Mouse (Mus musculus): ENCODE results near the gene Rora. TPM values are rescaled to one million over a fixed set of nuclear protein-coding genes. Genes with fewer than 3 reads are reported as not detected.

Rora gene
- polyA plus RNA-seq, 2 experiments = 4.5 to 10.1 TPM

- WGBS = 87% methylated on average over 4 of the region's 4 CpGs
- no peak for ATAC-seq (ENCODE audit: low FRiP score, low read depth)
- Histone ChIP-seq H3K4me1 (ENCODE audit: control insufficient read depth, insufficient read depth, low read length) (peaks cover 4% of the 10 kb centered on the region; the same call in 1 of the 2 replicates), H3K4me2 (replicated peaks; ENCODE audit: low read depth, low read length, severe bottlenecking) (no peak overlapping the region), H3K27me3 (ENCODE audit: control insufficient read depth, insufficient read depth, low read length) (no peaks in the 10 kb centered on the region), H3K9ac (ENCODE audit: low read depth, low read length, severe bottlenecking) (no peak overlapping the region), H3K4me3 (replicated peaks; ENCODE audit: low read length) (no peak overlapping the region), H3K9me3 (ENCODE audit: control insufficient read depth, low read length) (no peaks in the 10 kb centered on the region), H3K27ac (replicated peaks; ENCODE audit: low read depth, low read length) (no peak overlapping the region), H3K36me3 (ENCODE audit: control insufficient read depth, insufficient read depth, low read length) (no peaks in the 10 kb centered on the region)
- DNase-seq (ENCODE audit: low spot score) = no peak
- TF ChIP-seq POLR2A (IDR thresholded peaks at IDR 0.05; ENCODE audit: borderline replicate concordance, extremely low read depth, insufficient read depth, insufficient read length) = no peak
Observed at GRCm38 (mm10) chr9:69183888-69184287, 530.3 kb downstream of the Rora start.

- H3K9ac ChIP-seq (ENCODE audit: low read depth, low read length, severe bottlenecking) = no peak overlapping the region
- no peaks in the 10 kb centered on the region for H3K9me3 ChIP-seq (ENCODE audit: control insufficient read depth, low read length)
- no peak overlapping the region for H3K27ac ChIP-seq (replicated peaks; ENCODE audit: low read depth, low read length)
- no peak for ATAC-seq (ENCODE audit: low FRiP score, low read depth)
- TF ChIP-seq POLR2A (IDR thresholded peaks at IDR 0.05; ENCODE audit: borderline replicate concordance, extremely low read depth, insufficient read depth, insufficient read length) = no peak
- H3K4me3 ChIP-seq (replicated peaks; ENCODE audit: low read length) = no peak overlapping the region
- peaks cover 4% of the 10 kb centered on the region; the same call in 1 of the 2 replicates for H3K4me1 ChIP-seq (ENCODE audit: control insufficient read depth, insufficient read depth, low read length)
- no peak overlapping the region for H3K4me2 ChIP-seq (replicated peaks; ENCODE audit: low read depth, low read length, severe bottlenecking)
- no peaks in the 10 kb centered on the region for H3K27me3 ChIP-seq (ENCODE audit: control insufficient read depth, insufficient read depth, low read length)
- WGBS = 50% methylated on average over 1 of the region's 1 CpGs
- no peaks in the 10 kb centered on the region for H3K36me3 ChIP-seq (ENCODE audit: control insufficient read depth, insufficient read depth, low read length)
- DNase-seq (ENCODE audit: low spot score) = no peak
Observed at GRCm38 (mm10) chr9:69190726-69191125, 537.1 kb downstream of the Rora start.

GRCm38 (mm10) chr9:69192446-69192845, 538.9 kb downstream of the Rora start:
- ATAC-seq (ENCODE audit: low FRiP score, low read depth) = no peak
- DNase-seq (ENCODE audit: low spot score) = no peak
- H3K9ac ChIP-seq (ENCODE audit: low read depth, low read length, severe bottlenecking) = no peak overlapping the region
- H3K4me1 ChIP-seq (ENCODE audit: control insufficient read depth, insufficient read depth, low read length) = peaks cover 4% of the 10 kb centered on the region; the same call in 1 of the 2 replicates
- no peak overlapping the region for H3K4me2 ChIP-seq (replicated peaks; ENCODE audit: low read depth, low read length, severe bottlenecking)
- 93% methylated on average over 8 of the region's 8 CpGs for WGBS
- no peak overlapping the region for H3K27ac ChIP-seq (replicated peaks; ENCODE audit: low read depth, low read length)
- no peaks in the 10 kb centered on the region for H3K9me3 ChIP-seq (ENCODE audit: control insufficient read depth, low read length)
- H3K27me3 ChIP-seq (ENCODE audit: control insufficient read depth, insufficient read depth, low read length) = no peaks in the 10 kb centered on the region
- no peak for TF ChIP-seq POLR2A (IDR thresholded peaks at IDR 0.05; ENCODE audit: borderline replicate concordance, extremely low read depth, insufficient read depth, insufficient read length)
- no peaks in the 10 kb centered on the region for H3K36me3 ChIP-seq (ENCODE audit: control insufficient read depth, insufficient read depth, low read length)
- H3K4me3 ChIP-seq (replicated peaks; ENCODE audit: low read length) = no peak overlapping the region

- WGBS = 74% methylated on average over 13 of the region's 13 CpGs
- no peaks in the 10 kb centered on the region for H3K9me3 ChIP-seq (ENCODE audit: control insufficient read depth, low read length)
- H3K9ac ChIP-seq (ENCODE audit: low read depth, low read length, severe bottlenecking) = no peak overlapping the region
- no peak for TF ChIP-seq POLR2A (IDR thresholded peaks at IDR 0.05; ENCODE audit: borderline replicate concordance, extremely low read depth, insufficient read depth, insufficient read length)
- H3K4me3 ChIP-seq (replicated peaks; ENCODE audit: low read length) = no peak overlapping the region
- no peak overlapping the region for H3K27ac ChIP-seq (replicated peaks; ENCODE audit: low read depth, low read length)
- H3K4me2 ChIP-seq (replicated peaks; ENCODE audit: low read depth, low read length, severe bottlenecking) = no peak overlapping the region
- peak; percentile 62 for DNase-seq (ENCODE audit: low spot score)
- H3K27me3 ChIP-seq (ENCODE audit: control insufficient read depth, insufficient read depth, low read length) = no peaks in the 10 kb centered on the region
- H3K36me3 ChIP-seq (ENCODE audit: control insufficient read depth, insufficient read depth, low read length) = no peaks in the 10 kb centered on the region
- ATAC-seq (ENCODE audit: low FRiP score, low read depth) = no peak; the same call in 1 of the 2 replicates
- H3K4me1 ChIP-seq (ENCODE audit: control insufficient read depth, insufficient read depth, low read length) = peaks cover 4% of the 10 kb centered on the region; the same call in 1 of the 2 replicates
Observed at GRCm38 (mm10) chr9:69194638-69195605, 541.3 kb downstream of the Rora start.

GRCm38 (mm10) chr9:69213796-69214195, 560.2 kb downstream of the Rora start:
- DNase-seq (ENCODE audit: low spot score) = peak; percentile 30
- H3K4me3 ChIP-seq (replicated peaks; ENCODE audit: low read length) = no peak overlapping the region
- TF ChIP-seq POLR2A (IDR thresholded peaks at IDR 0.05; ENCODE audit: borderline replicate concordance, extremely low read depth, insufficient read depth, insufficient read length) = no peak
- no peaks in the 10 kb centered on the region for H3K27me3 ChIP-seq (ENCODE audit: control insufficient read depth, insufficient read depth, low read length)
- no peak overlapping the region for H3K27ac ChIP-seq (replicated peaks; ENCODE audit: low read depth, low read length)
- no peak for ATAC-seq (ENCODE audit: low FRiP score, low read depth)
- no peak overlapping the region for H3K4me2 ChIP-seq (replicated peaks; ENCODE audit: low read depth, low read length, severe bottlenecking)
- WGBS = 23% methylated on average over 5 of the region's 5 CpGs
- H3K4me1 ChIP-seq (ENCODE audit: control insufficient read depth, insufficient read depth, low read length) = 0 out of 2 replicates have a peak, but pooled peaks cover 13% of the 10 kb centered on the region
- H3K9me3 ChIP-seq (ENCODE audit: control insufficient read depth, low read length) = no peaks in the 10 kb centered on the region
- no peak overlapping the region for H3K9ac ChIP-seq (ENCODE audit: low read depth, low read length, severe bottlenecking)
- no peaks in the 10 kb centered on the region for H3K36me3 ChIP-seq (ENCODE audit: control insufficient read depth, insufficient read depth, low read length)
